Mouse (Mus musculus): ENCODE measurements at regions not wholly inside any gene's neighbourhood (a gene's known extent, or its start where the extent isn't known, plus 50 kb on each side); places are given as distances from the start of the nearest gene placed in this dataset.
"Not testable (repeated sequence)": the region's sequence is repeated elsewhere in the genome, so short reads cannot be mapped to it uniquely, and the experiment has no call there.

- no peak for DNase-seq
Measured at GRCm38 (mm10) chr13:6837446-6837845, 188.9 kb upstream of the Pfkp start.

- no peak for DNase-seq
Measured at GRCm38 (mm10) chr13:6837075-6837422, 188.5 kb upstream of the Pfkp start.

GRCm38 (mm10) chr13:6836351-6837074 is 187.9 kb upstream of the Pfkp start:
- DNase-seq, result peak; percentile 24

GRCm38 (mm10) chr13:6829882-6830281 is 181.3 kb upstream of the Pfkp start:
- no peak for DNase-seq

- no peak for DNase-seq
Measured at GRCm38 (mm10) chr13:6829346-6829745, 180.8 kb upstream of the Pfkp start.

GRCm38 (mm10) chr13:6828601-6829330 is 180.2 kb upstream of the Pfkp start:
- not testable (repeated sequence) for DNase-seq

- DNase-seq, result no peak
Measured at GRCm38 (mm10) chr13:6802243-6803157, 153.9 kb upstream of the Pfkp start.

GRCm38 (mm10) chr13:6767936-6768588 is 119.5 kb upstream of the Pfkp start:
- no peak for DNase-seq

GRCm38 (mm10) chr13:6757151-6757550 is 108.6 kb upstream of the Pfkp start:
- peak; percentile 10 for DNase-seq

GRCm38 (mm10) chr13:6751599-6751998 is 103.0 kb upstream of the Pfkp start:
- DNase-seq, result no peak

GRCm38 (mm10) chr13:6751149-6751548 is 102.6 kb upstream of the Pfkp start:
- DNase-seq, result no peak

- no peak for DNase-seq
Measured at GRCm38 (mm10) chr13:6741916-6742315, 93.3 kb upstream of the Pfkp start.

GRCm38 (mm10) chr13:6736984-6737566 is 88.5 kb upstream of the Pfkp start:
- no peak for DNase-seq
